In the genomic region with DNA sequence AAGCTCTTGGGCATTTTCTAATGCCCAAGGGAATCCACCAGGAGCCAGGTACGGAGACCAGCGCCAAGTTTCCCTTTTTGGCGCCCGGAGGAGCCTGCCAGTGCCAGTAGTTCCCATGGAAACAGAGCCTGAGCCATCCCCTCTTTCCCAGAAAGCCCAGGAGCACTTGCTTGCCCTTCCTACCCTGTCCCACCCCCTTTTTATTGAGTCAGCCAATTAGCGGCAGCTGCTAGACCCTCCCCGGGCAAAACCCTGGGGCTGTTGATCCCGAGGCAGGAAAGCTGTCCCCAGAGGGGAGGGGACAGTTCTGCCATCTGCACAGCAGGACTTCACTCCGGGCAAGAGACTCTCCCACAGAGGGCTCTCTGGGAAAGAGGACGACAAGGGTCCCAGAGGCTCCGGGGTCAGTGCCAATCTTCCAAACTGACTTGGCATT, we compare ENCODE assay signal across 8 mouse cellular contexts. TPM values are rescaled to one million over a fixed set of nuclear protein-coding genes. Genes with fewer than 3 reads are reported as not detected.
A peak's percentile ranks its signal among the peaks of the same experiment; 100 is the strongest.
DNase-seq lines count a peak whose midpoint lies in the region; ATAC-seq and TF ChIP-seq lines count a peak whose summit lies in the region.

A gene (minus strand): TSS at position 89 of the 436 bp plus-strand sequence.

- H3K27me3 ChIP-seq in heart, adult 2 months (ENCODE audit: control insufficient read depth, insufficient read depth, low read length) = no peaks in the 10 kb centered on the region
- 0 out of 2 replicates have a peak, but pooled peaks cover 10% of the 10 kb centered on the region for H3K27me3 ChIP-seq in forebrain, embryonic 12.5 days
- no peaks in the 10 kb centered on the region for H3K27me3 ChIP-seq in lung, postnatal 0 days (replicated peaks; ENCODE audit: insufficient read depth, low read length)
- no peaks in the 10 kb centered on the region for H3K27me3 ChIP-seq in small intestine, adult 2 months (ENCODE audit: control insufficient read depth, insufficient read depth, low read length)

- H3K36me3 ChIP-seq in heart, adult 2 months (ENCODE audit: control insufficient read depth, insufficient read depth, low read length) = no peaks in the 10 kb centered on the region
- no peaks in the 10 kb centered on the region for H3K36me3 ChIP-seq in forebrain, embryonic 12.5 days (replicated peaks)
- no peaks in the 10 kb centered on the region for H3K36me3 ChIP-seq in lung, postnatal 0 days (ENCODE audit: insufficient read depth, low read length)
- no peaks in the 10 kb centered on the region for H3K36me3 ChIP-seq in small intestine, adult 2 months (ENCODE audit: control insufficient read depth, insufficient read depth, low read length)

- peaks cover 3% of the 10 kb centered on the region; the same call in 1 of the 2 replicates for H3K4me1 ChIP-seq in heart, adult 2 months (ENCODE audit: control insufficient read depth, insufficient read depth, low read length)
- H3K4me1 ChIP-seq in forebrain, embryonic 12.5 days = peaks cover 49% of the 10 kb centered on the region
- peaks cover 15% of the 10 kb centered on the region; the same call in 1 of the 2 replicates for H3K4me1 ChIP-seq in lung, postnatal 0 days (ENCODE audit: insufficient read depth, low read depth, low read length)
- H3K4me1 ChIP-seq in small intestine, adult 2 months (ENCODE audit: control insufficient read depth, insufficient read depth, insufficient read length, low read length) = no peaks in the 10 kb centered on the region

- H3K9me3 ChIP-seq in forebrain, embryonic 12.5 days = no peaks in the 10 kb centered on the region
- H3K9me3 ChIP-seq in lung, postnatal 0 days (ENCODE audit: low read length) = no peaks in the 10 kb centered on the region

- no peak within 1 kb of the TSS for H3K27ac ChIP-seq in heart, adult 2 months
- H3K27ac ChIP-seq in forebrain, embryonic 12.5 days = peak within 1 kb of the TSS; percentile 88
- H3K27ac ChIP-seq in lung, postnatal 0 days (ENCODE audit: low read length) = no peak within 1 kb of the TSS
- no peak within 1 kb of the TSS for H3K27ac ChIP-seq in small intestine, adult 2 months (ENCODE audit: insufficient read depth, low read depth, low read length)

- H3K9ac ChIP-seq in heart, adult 2 months (ENCODE audit: low read depth, low read length) = no peak within 1 kb of the TSS
- H3K9ac ChIP-seq in forebrain, embryonic 12.5 days = peak within 1 kb of the TSS; percentile 54
- H3K9ac ChIP-seq in lung, postnatal 0 days (replicated peaks; ENCODE audit: low read depth) = peak within 1 kb of the TSS; percentile 32; the same call in 1 of the 2 replicates

- TF ChIP-seq EP300 in heart, adult 2 months (IDR thresholded peaks at IDR 0.05; ENCODE audit: insufficient read depth, low read depth, low read length) = no peak
- TF ChIP-seq EP300 in lung, postnatal 0 days (IDR thresholded peaks at IDR 0.05) = no peak

- intact Hi-C loops in heart, adult 2 months (cut with DNase I) = no loop called here
- intact Hi-C loops in heart, postnatal 10 days (cut with DNase I) = no loop called here

- TF ChIP-seq CTCF in heart, adult 2 months (IDR thresholded peaks at IDR 0.05) = no peak
- TF ChIP-seq CTCF in lung, postnatal 0 days (IDR thresholded peaks at IDR 0.05) = no peak
- TF ChIP-seq CTCF in small intestine, adult 2 months (IDR thresholded peaks at IDR 0.05; ENCODE audit: extremely low read depth, insufficient read length, insufficient replicate concordance, low read depth, low read length) = no peak

- H3K4me2 ChIP-seq in forebrain, embryonic 12.5 days = peak within 1 kb of the TSS; percentile 74
- peak within 1 kb of the TSS; percentile 51 for H3K4me2 ChIP-seq in lung, postnatal 0 days (replicated peaks; ENCODE audit: low read depth, low read length)

- no peak for TF ChIP-seq POLR2A in heart, adult 2 months (IDR thresholded peaks at IDR 0.05; ENCODE audit: insufficient read depth, low read depth, low read length)
- no peak for TF ChIP-seq POLR2A in small intestine, adult 2 months (IDR thresholded peaks at IDR 0.05; ENCODE audit: low read depth, low read length)

- H3K79me2 ChIP-seq in heart, adult 2 months (replicated peaks; ENCODE audit: control insufficient read depth, insufficient read depth, low read length) = no peaks in the 10 kb centered on the region

- 17% methylated on average over 10 of the region's 10 CpGs for WGBS in heart, adult 2 months
- 1% methylated on average over 10 of the region's 10 CpGs for whole genome bisulfite sequencing in forebrain, embryonic 12.5 days
- 10% methylated on average over 10 of the region's 10 CpGs for WGBS in lung, postnatal 0 days
- WGBS in small intestine, adult 2 months = 13% methylated on average over 10 of the region's 10 CpGs

- 0 out of 2 replicates have a peak within 1 kb of the TSS, but pooled peaks have one; percentile 7 for H3K4me3 ChIP-seq in heart, adult 2 months
- peak within 1 kb of the TSS; percentile 42 for H3K4me3 ChIP-seq in forebrain, embryonic 12.5 days (replicated peaks)
- peak within 1 kb of the TSS; percentile 8; the same call in 1 of the 2 replicates for H3K4me3 ChIP-seq in lung, postnatal 0 days (ENCODE audit: low read depth, low read length)
- H3K4me3 ChIP-seq in small intestine, adult 2 months (ENCODE audit: low read depth, low read length) = peak within 1 kb of the TSS; percentile 23

- DNase-seq in heart, adult 2 months = no peak
- DNase-seq in heart, postnatal 10 days = no peak
- DNase-seq in brain, adult 2 months (ENCODE audit: low read depth, low spot score) = peak; percentile 98
- peak; percentile 80 to 86 for DNase-seq in layer of hippocampus, adult 8-10 months (ENCODE audit: low spot score in 2 of 2)
- DNase-seq in lung, postnatal 0 days (ENCODE audit: low spot score) = peak; percentile 39
- no peak for DNase-seq in urinary bladder, postnatal 4 days (ENCODE audit: low spot score in 2 of 2)

- ATAC-seq in forebrain, embryonic 12.5 days (ENCODE audit: low FRiP score) = peak; percentile 90
- peak; percentile 63 for ATAC-seq in lung, postnatal 0 days

RNA-seq across cellular contexts. Expression of the gene that starts here (rescaled TPM):
- total RNA-seq in heart, adult 2 months (2021) = 1 to 10 TPM; 1.1 to 1.3 TPM
- polyA plus RNA-seq in heart, adult 2 months (2012; rRNA removed) = 1.2 and 1.3 TPM in 2 replicates
- total RNA-seq in heart, postnatal 10 days (2021) = 1 to 10 TPM; 1.2 to 1.8 TPM
- polyA plus RNA-seq in forebrain, embryonic 12.5 days (2016; fragmentation: Nextera tagmentation; extraction: Ambion mirVana) = 3.8 and 4.6 TPM in 2 replicates
- total RNA-seq in layer of hippocampus, adult 8-10 months (2022) = 10 to 100 TPM; 74.3 to 80.1 (median 78.6) TPM
- polyA plus RNA-seq in lung, postnatal 0 days (2015; fragmentation: Nextera tagmentation; extraction: Ambion mirVana) = 0.63 and 1.1 TPM in 2 replicates
- 0.81 and 2.4 TPM in 2 replicates for polyA plus RNA-seq in small intestine, adult 2 months (2012; rRNA removed)

Comparison
In these comparisons a context has a peak if more than half of its experiments do, and no peak if none do; other contexts are left out.
1. RNA of the gene that starts here (total RNA-seq): 74.3 to 80.1 TPM in layer of hippocampus, adult 8-10 months; 1.2 to 1.8 TPM in heart, postnatal 10 days and 1.1 to 1.3 TPM in heart, adult 2 months; every median in the first group is over 10 times any median in the second.
2. DNase-seq: peak in brain, adult 2 months (single experiment), layer of hippocampus, adult 8-10 months (2 of 2) and lung, postnatal 0 days (single experiment); none in heart, adult 2 months (0 of 2), heart, postnatal 10 days (0 of 2) and urinary bladder, postnatal 4 days (0 of 2).
3. Peak in every context shown above with its lines, with median percentiles within 50 percentile points of each other: H3K4me3 ChIP-seq.